11 mouse cellular contexts compared by ENCODE assay signal in the genomic region with DNA sequence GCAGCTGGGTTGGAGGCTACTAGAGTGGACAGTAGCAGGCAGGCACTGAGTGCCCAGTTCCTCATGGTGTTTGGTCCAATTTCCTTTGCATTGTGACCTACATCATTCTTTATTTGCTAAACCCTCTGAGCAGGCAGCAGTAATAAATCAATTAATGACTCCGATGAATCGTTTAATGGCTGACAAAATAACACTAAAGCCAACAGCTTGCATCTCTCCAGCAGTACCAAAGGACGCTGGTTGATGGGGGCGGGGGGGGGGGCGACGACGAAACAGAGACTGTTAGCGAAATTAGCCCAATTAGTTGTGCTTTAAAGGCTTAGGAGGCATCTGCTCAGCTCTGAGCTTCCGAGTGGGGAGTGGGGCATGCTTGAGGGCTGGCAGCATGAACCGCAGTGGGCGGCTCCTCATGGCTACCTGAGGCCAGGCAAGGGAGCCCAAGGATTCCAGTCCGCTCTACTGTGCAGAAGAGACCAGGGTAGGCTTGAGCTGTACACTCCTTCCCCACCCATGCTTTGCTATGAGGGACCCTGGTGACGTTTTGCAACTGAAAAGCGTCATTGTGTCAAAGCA.
DNase-seq lines count a peak whose midpoint lies in the region; ATAC-seq lines count a peak whose summit lies in the region.
"Had no signal": no experiment of that assay in that cellular context is flagged by ENCODE, and none has a peak within 500 bp of the region (broad histone marks: within the 10 kb centered on the region; RNA-seq: fewer than 3 reads in every experiment).

No protein-coding gene starts in this region.

- no peak for DNase-seq in liver
- DNase-seq in embryo, embryonic 10.5 days (ENCODE audit: low spot score), result no peak
- DNase-seq in cerebellum, postnatal 10 days, result no peak
- DNase-seq: gastrocnemius, postnatal 36 days; heart, postnatal 36 days had no signal

- H3K4me1 ChIP-seq in liver, embryonic 12.5 days, result peaks cover 100% of the 10 kb centered on the region
- peaks cover 69% of the 10 kb centered on the region for H3K4me1 ChIP-seq in forebrain, embryonic 13.5 days
- H3K4me1 ChIP-seq in intestine, embryonic 16.5 days (ENCODE audit: control insufficient read depth, insufficient read depth, low read length), result peaks cover 57% of the 10 kb centered on the region
- peaks cover 66% of the 10 kb centered on the region for H3K4me1 ChIP-seq in neural tube, embryonic 15.5 days

- no peak overlapping the region for H3K4me3 ChIP-seq in liver, embryonic 12.5 days
- no peak overlapping the region for H3K4me3 ChIP-seq in forebrain, embryonic 13.5 days
- no peak overlapping the region for H3K4me3 ChIP-seq in intestine, embryonic 16.5 days (ENCODE audit: low read length)
- H3K4me3 ChIP-seq in neural tube, embryonic 15.5 days (replicated peaks), result no peak overlapping the region
- H3K4me3 ChIP-seq: embryonic facial prominence, embryonic 15.5 days; lung, embryonic 15.5 days had no signal

- peak overlapping the region; percentile 69 for H3K27ac ChIP-seq in liver, embryonic 12.5 days
- H3K27ac ChIP-seq in forebrain, embryonic 13.5 days, result peak overlapping the region; percentile 63
- peak overlapping the region; percentile 68 for H3K27ac ChIP-seq in intestine, embryonic 16.5 days (ENCODE audit: low read length)
- H3K27ac ChIP-seq in neural tube, embryonic 15.5 days (replicated peaks), result peak overlapping the region; percentile 68
- H3K27ac ChIP-seq: embryonic facial prominence, embryonic 15.5 days; lung, embryonic 15.5 days had no signal

- WGBS in liver, embryonic 12.5 days (ENCODE audit: insufficient replicate concordance), result 84% methylated on average over 14 of the region's 14 CpGs
- WGBS in forebrain, embryonic 13.5 days, result 36% methylated on average over 14 of the region's 14 CpGs
- WGBS in intestine, embryonic 16.5 days, result 46% methylated on average over 14 of the region's 14 CpGs
- 31% methylated on average over 14 of the region's 14 CpGs for WGBS in neural tube, embryonic 15.5 days

- no peaks in the 10 kb centered on the region for H3K27me3 ChIP-seq in liver, embryonic 12.5 days (replicated peaks)
- no peaks in the 10 kb centered on the region for H3K27me3 ChIP-seq in forebrain, embryonic 13.5 days
- no peaks in the 10 kb centered on the region for H3K27me3 ChIP-seq in intestine, embryonic 16.5 days (replicated peaks; ENCODE audit: control insufficient read depth, insufficient read depth, low read length)
- H3K27me3 ChIP-seq in neural tube, embryonic 15.5 days (replicated peaks), result no peaks in the 10 kb centered on the region
- H3K27me3 ChIP-seq: embryonic facial prominence, embryonic 15.5 days; lung, embryonic 15.5 days had no signal

- peaks cover 16% of the 10 kb centered on the region for H3K36me3 ChIP-seq in liver, embryonic 12.5 days
- no peaks in the 10 kb centered on the region for H3K36me3 ChIP-seq in forebrain, embryonic 13.5 days (ENCODE audit: poor library complexity, severe bottlenecking)
- no peaks in the 10 kb centered on the region for H3K36me3 ChIP-seq in intestine, embryonic 16.5 days (ENCODE audit: control insufficient read depth, insufficient read depth, low read length)
- H3K36me3 ChIP-seq in neural tube, embryonic 15.5 days, result no peaks in the 10 kb centered on the region
- H3K36me3 ChIP-seq: embryonic facial prominence, embryonic 15.5 days; lung, embryonic 15.5 days had no signal

- no peaks in the 10 kb centered on the region for H3K9me3 ChIP-seq in liver, embryonic 12.5 days (replicated peaks)
- H3K9me3 ChIP-seq in forebrain, embryonic 13.5 days (replicated peaks), result no peaks in the 10 kb centered on the region
- no peaks in the 10 kb centered on the region for H3K9me3 ChIP-seq in intestine, embryonic 16.5 days (ENCODE audit: control insufficient read depth, low read length)
- no peaks in the 10 kb centered on the region for H3K9me3 ChIP-seq in neural tube, embryonic 15.5 days (replicated peaks)
- H3K9me3 ChIP-seq: embryonic facial prominence, embryonic 15.5 days; lung, embryonic 15.5 days had no signal

- H3K4me2 ChIP-seq in liver, embryonic 12.5 days, result peak overlapping the region; percentile 33
- H3K4me2 ChIP-seq in forebrain, embryonic 13.5 days, result no peak overlapping the region
- H3K4me2 ChIP-seq in intestine, embryonic 16.5 days (ENCODE audit: low read depth, low read length), result 0 out of 2 replicates have a peak overlapping the region, but pooled peaks have one; percentile 30
- H3K4me2 ChIP-seq in neural tube, embryonic 15.5 days, result no peak overlapping the region
- H3K4me2 ChIP-seq: embryonic facial prominence, embryonic 15.5 days; lung, embryonic 15.5 days had no signal

- H3K9ac ChIP-seq in liver, embryonic 12.5 days, result peak overlapping the region; percentile 43; the same call in 1 of the 2 replicates
- peak overlapping the region; percentile 1 for H3K9ac ChIP-seq in forebrain, embryonic 13.5 days
- H3K9ac ChIP-seq in intestine, embryonic 16.5 days (ENCODE audit: low read depth, low read length), result no peak overlapping the region; the same call in 1 of the 2 replicates
- no peak overlapping the region for H3K9ac ChIP-seq in neural tube, embryonic 15.5 days (replicated peaks)
- H3K9ac ChIP-seq: embryonic facial prominence, embryonic 15.5 days; lung, embryonic 15.5 days had no signal

- ATAC-seq in liver, embryonic 12.5 days, result no peak
- ATAC-seq in forebrain, embryonic 13.5 days, result peak; percentile 53
- ATAC-seq in intestine, embryonic 16.5 days, result no peak
- no peak; the same call in 1 of the 2 replicates for ATAC-seq in neural tube, embryonic 15.5 days (ENCODE audit: low FRiP score)

Comparison
In these comparisons a context has a peak if more than half of its experiments do, and no peak if none do; other contexts are left out.
1. H3K4me2 ChIP-seq: peak in liver, embryonic 12.5 days (single experiment) and intestine, embryonic 16.5 days (single experiment); none in forebrain, embryonic 13.5 days (single experiment) and neural tube, embryonic 15.5 days (single experiment).
2. H3K9ac ChIP-seq: peak in liver, embryonic 12.5 days (single experiment) and forebrain, embryonic 13.5 days (single experiment); none in intestine, embryonic 16.5 days (single experiment) and neural tube, embryonic 15.5 days (single experiment).
3. Peak in every context shown above with its lines, with median percentiles within 50 percentile points of each other: H3K27ac ChIP-seq.